Mouse (Mus musculus): ENCODE data around the gene Azi2.

DNA sequence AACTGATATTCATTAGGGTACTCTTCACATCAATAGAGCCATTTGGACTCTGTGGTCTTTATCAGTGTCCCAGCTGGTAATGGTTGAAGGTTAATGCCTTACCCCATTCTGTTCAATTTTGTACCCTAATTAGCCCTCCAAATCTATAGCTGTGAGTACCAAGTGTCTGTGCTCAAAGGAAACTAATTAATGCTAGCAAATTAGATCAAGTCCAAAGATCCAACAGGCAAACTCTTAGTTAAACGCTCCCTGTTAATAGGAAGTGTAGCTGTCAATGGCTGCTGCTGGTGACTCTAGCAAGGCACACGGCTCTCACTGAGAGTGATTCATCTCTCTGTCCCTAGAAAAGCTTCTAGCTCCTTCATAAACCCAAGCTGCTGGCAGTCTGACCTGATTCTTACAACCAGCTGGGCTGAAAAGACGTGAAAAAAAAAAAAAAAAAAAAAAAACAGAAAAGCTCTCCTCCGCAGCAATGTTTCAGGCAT is 68.3 kb downstream of the Azi2 start:
- TF ChIP-seq CTCF (IDR thresholded peaks at IDR 0.05; ENCODE audit: low read depth, low read length) (no peak), POLR2A (IDR thresholded peaks at IDR 0.05; ENCODE audit: borderline replicate concordance, low read depth, low read length) (no peak)
